ENCODE assay signal across 8 mouse cellular contexts in the genomic region with DNA sequence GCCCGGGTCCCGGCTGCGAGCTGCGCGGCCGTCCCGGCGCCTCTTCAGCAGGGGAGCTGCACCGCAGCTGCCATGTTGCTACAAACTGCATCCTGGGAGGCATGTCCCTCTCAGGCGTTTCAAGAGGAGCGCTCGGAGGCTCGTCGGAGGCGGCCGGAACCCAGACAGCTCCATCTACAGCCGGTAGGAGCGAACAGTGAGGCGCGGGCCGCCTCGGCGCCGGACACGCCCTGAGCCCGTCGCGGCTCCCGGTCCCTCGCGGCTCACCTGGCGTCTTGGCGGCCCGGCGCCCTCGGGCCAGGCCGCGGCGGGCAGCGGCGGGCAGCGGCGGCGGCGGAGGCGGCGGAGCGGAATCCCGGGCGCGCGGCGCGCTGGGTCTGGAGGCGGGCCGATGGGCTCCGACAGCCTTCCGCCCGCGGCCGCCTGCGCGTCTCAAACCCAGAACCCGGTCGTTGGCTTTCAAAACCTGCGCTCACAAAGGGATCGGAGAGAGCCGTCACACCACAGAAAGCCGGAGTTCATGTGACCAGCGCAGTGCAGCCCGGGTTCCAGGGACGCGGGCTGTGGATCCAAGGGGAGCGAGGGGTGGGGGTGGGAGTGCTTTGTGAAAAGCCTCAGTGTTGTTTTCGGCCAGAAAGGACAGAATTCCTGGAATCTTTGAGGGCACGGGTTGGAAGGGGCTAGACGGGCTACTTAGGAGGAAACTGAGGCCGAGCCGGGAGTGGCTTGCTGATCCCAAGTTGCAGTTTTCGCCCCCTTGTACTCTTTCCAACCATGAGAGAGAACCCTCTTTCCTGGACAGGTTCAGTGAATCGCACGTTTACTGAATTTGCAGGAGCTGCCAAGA. TPM values are rescaled to one million over a fixed set of nuclear protein-coding genes. Genes with fewer than 3 reads are reported as not detected.
DNase-seq lines count a peak whose midpoint lies in the region; ATAC-seq and TF ChIP-seq lines count a peak whose summit lies in the region.

A gene (minus strand): TSS at position 486 of the 847 bp plus-strand sequence.

- WGBS in forebrain, embryonic 12.5 days = under 1% methylated on average over 68 of the region's 82 CpGs
- 2% methylated on average over 75 of the region's 82 CpGs for WGBS in heart, postnatal 0 days
- under 1% methylated on average over 78 of the region's 82 CpGs for WGBS in neural tube, embryonic 15.5 days

- H3K27me3 ChIP-seq in E14TG2a.4 (ENCODE audit: insufficient read depth, low read length) = peaks cover 28% of the 10 kb centered on the region
- H3K27me3 ChIP-seq in forebrain, embryonic 12.5 days = no peaks in the 10 kb centered on the region
- H3K27me3 ChIP-seq in heart, postnatal 0 days (ENCODE audit: control insufficient read depth, insufficient read depth, low read length) = peaks cover 10% of the 10 kb centered on the region; the same call in 1 of the 2 replicates
- H3K27me3 ChIP-seq in neural tube, embryonic 15.5 days (replicated peaks) = no peaks in the 10 kb centered on the region

- H3K27ac ChIP-seq in forebrain, embryonic 12.5 days = peak within 1 kb of the TSS; percentile 94
- H3K27ac ChIP-seq in heart, postnatal 0 days (ENCODE audit: low read depth) = peak within 1 kb of the TSS; percentile 82
- H3K27ac ChIP-seq in neural tube, embryonic 15.5 days (replicated peaks) = peak within 1 kb of the TSS; percentile 90

- peak; percentile 63 for DNase-seq in c-Kit-positive CD71-positive TER-119-positive erythroid progenitor cells, embryonic 14.5 days (ENCODE audit: low spot score)
- peak; percentile 87 for DNase-seq in heart, postnatal 0 days (ENCODE audit: low spot score)
- DNase-seq in kidney, postnatal 4 days = peak; percentile 87 to 94
- peak; percentile 87 to 90 for DNase-seq in lung, adult 18-20 months
- DNase-seq in testis, postnatal 14 days (ENCODE audit: low spot score) = peak; percentile 85

- no peak for TF ChIP-seq EP300 in heart, postnatal 0 days (IDR thresholded peaks at IDR 0.05; ENCODE audit: low read depth)

- peak; percentile 88 for ATAC-seq in forebrain, embryonic 12.5 days (ENCODE audit: low FRiP score)
- ATAC-seq in heart, postnatal 0 days (ENCODE audit: insufficient read depth, low read depth) = peak; percentile 90
- peak; percentile 89 for ATAC-seq in neural tube, embryonic 15.5 days (ENCODE audit: low FRiP score)

- H3K4me3 ChIP-seq in E14TG2a.4 (replicated peaks; ENCODE audit: low read length) = peak within 1 kb of the TSS; percentile 85
- peak within 1 kb of the TSS; percentile 83 for H3K4me3 ChIP-seq in forebrain, embryonic 12.5 days (replicated peaks)
- H3K4me3 ChIP-seq in heart, postnatal 0 days (ENCODE audit: low read depth, low read length) = peak within 1 kb of the TSS; percentile 77
- peak within 1 kb of the TSS; percentile 81 for H3K4me3 ChIP-seq in neural tube, embryonic 15.5 days (replicated peaks)

- peaks cover 34% of the 10 kb centered on the region for H3K4me1 ChIP-seq in E14TG2a.4 (replicated peaks; ENCODE audit: low read depth, low read length)
- H3K4me1 ChIP-seq in forebrain, embryonic 12.5 days = peaks cover 13% of the 10 kb centered on the region
- H3K4me1 ChIP-seq in heart, postnatal 0 days (ENCODE audit: control insufficient read depth, insufficient read depth) = peaks cover 5% of the 10 kb centered on the region
- peaks cover 26% of the 10 kb centered on the region for H3K4me1 ChIP-seq in neural tube, embryonic 15.5 days

- H3K4me2 ChIP-seq in forebrain, embryonic 12.5 days = peak within 1 kb of the TSS; percentile 64
- peak within 1 kb of the TSS; percentile 90 for H3K4me2 ChIP-seq in heart, postnatal 0 days (ENCODE audit: low read depth, low read length)
- peak within 1 kb of the TSS; percentile 64 for H3K4me2 ChIP-seq in neural tube, embryonic 15.5 days

- H3K9me3 ChIP-seq in E14TG2a.4 (ENCODE audit: low read length) = no peaks in the 10 kb centered on the region
- H3K9me3 ChIP-seq in forebrain, embryonic 12.5 days = no peaks in the 10 kb centered on the region
- no peaks in the 10 kb centered on the region for H3K9me3 ChIP-seq in heart, postnatal 0 days (replicated peaks; ENCODE audit: control insufficient read depth, low read length)
- no peaks in the 10 kb centered on the region for H3K9me3 ChIP-seq in neural tube, embryonic 15.5 days (replicated peaks)

- peak within 1 kb of the TSS; percentile 87 for H3K9ac ChIP-seq in forebrain, embryonic 12.5 days
- H3K9ac ChIP-seq in heart, postnatal 0 days (replicated peaks; ENCODE audit: low read depth, low read length) = peak within 1 kb of the TSS; percentile 76
- peak within 1 kb of the TSS; percentile 80 for H3K9ac ChIP-seq in neural tube, embryonic 15.5 days (replicated peaks)

- TF ChIP-seq CTCF in E14TG2a.4 (conservative IDR thresholded peaks at IDR 0.05; ENCODE audit: low read length) = no peak
- peak; percentile 49 for TF ChIP-seq CTCF in heart, postnatal 0 days (IDR thresholded peaks at IDR 0.05; ENCODE audit: low read depth)

- peaks cover 15% of the 10 kb centered on the region for H3K36me3 ChIP-seq in E14TG2a.4 (ENCODE audit: insufficient read depth, low read length)
- peaks cover 12% of the 10 kb centered on the region for H3K36me3 ChIP-seq in forebrain, embryonic 12.5 days (replicated peaks)
- H3K36me3 ChIP-seq in heart, postnatal 0 days (replicated peaks; ENCODE audit: control insufficient read depth, insufficient read depth, low read length) = peaks cover 9% of the 10 kb centered on the region
- H3K36me3 ChIP-seq in neural tube, embryonic 15.5 days = peaks cover 12% of the 10 kb centered on the region

RNA-seq across cellular contexts. Expression of the gene that starts here (rescaled TPM):
- polyA plus RNA-seq in forebrain, embryonic 12.5 days (2016; fragmentation: Nextera tagmentation; extraction: Ambion mirVana) = 10.8 and 11.8 TPM in 2 replicates
- 9.6 and 25.5 TPM in 2 replicates for total RNA-seq in heart, postnatal 0 days (2014; rRNA removed; ENCODE audit: low replicate concordance)
- 1.7 and 2.4 TPM in 2 replicates for polyA plus RNA-seq in heart, postnatal 0 days (2015; fragmentation: Nextera tagmentation; extraction: Ambion mirVana)
- polyA plus RNA-seq in neural tube, embryonic 15.5 days (2015; fragmentation: Nextera tagmentation; extraction: Ambion mirVana) = 13.4 and 14.8 TPM in 2 replicates

Comparison
In these comparisons a context has a peak if more than half of its experiments do, and no peak if none do; other contexts are left out.
1. Peak in every context shown above with its lines: DNase-seq, ATAC-seq, H3K4me3 ChIP-seq and H3K27ac ChIP-seq.